Mouse (Mus musculus) brain, embryonic 14.5 days (tissue): ENCODE data around the gene Oxa1l.

Experiments
- CTCF ChIP-seq: fragments of 200-500 bp; IDR thresholded peaks from 2 replicates; pipeline ENCODE4 v1.5.1; 2012; ENCODE audit warnings: inconsistent platforms, mild to moderate bottlenecking, moderate library complexity, borderline replicate concordance; ENCODE audit not compliant: insufficient read depth, insufficient read length; ENCODE audit errors: extremely low read depth
- POLR2A ChIP-seq: fragments of 200-500 bp; IDR thresholded peaks from 2 replicates; pipeline ENCODE4 v1.6.1; 2012; ENCODE audit warnings: mild to moderate bottlenecking, inconsistent platforms, borderline replicate concordance; ENCODE audit not compliant: poor library complexity, insufficient read depth, insufficient read length, severe bottlenecking; ENCODE audit errors: extremely low read depth

- peak; percentile 35; the same call in 1 of the 2 replicates for TF ChIP-seq CTCF
- TF ChIP-seq POLR2A: no peak
Measured at GRCm38 (mm10) chr14:54417623-54418081, 57.0 kb downstream of the Oxa1l start, which contains the start of gene Slc7a7.
